Mouse (Mus musculus) left cerebral cortex, postnatal 36 days (tissue): ENCODE results near the gene Purb. TPM values are rescaled to one million over a fixed set of nuclear protein-coding genes. Genes with fewer than 3 reads are reported as not detected.
"Not testable (repeated sequence)": the region's sequence is repeated elsewhere in the genome, so short reads cannot be mapped to it uniquely, and the experiment has no call there.

Source experiments
- DNase-seq, 2 experiments: peaks; one replicate each; pipeline ENCODE4 v3.0.0; 2021 to 2022; ENCODE audit warnings: low spot score in 2 of 2, mixed read lengths in 1 of 2
- intact Hi-C: fragments of 180-260 bp; cut with DNase I; formaldehyde crosslinking; loops from one replicate; pipeline ENCODE4 v1.15.1; 2025
- microRNA-seq: library from miRNA; unstranded; fragments of <30 nt; microRNA quantifications from one replicate; pipeline ENCODE4 v1.2.0, GENCODE M21; 2022
- total RNA-seq, 2 experiments: library from RNA; stranded (reverse); gene quantifications; 2 replicates each; pipeline ENCODE4 v1.2.3; 2021

Gene Purb
- total RNA-seq, 2 experiments from 2014 or later = 283 to 295 TPM

- DNase-seq, intact Hi-C loops: not testable (repeated sequence)
Observed at GRCm38 (mm10) chr11:6448155-6448554, 27.6 kb downstream of the Purb start.

- DNase-seq = no peak
- intact Hi-C loops = no loop called here
Observed at GRCm38 (mm10) chr11:6447493-6447892, 28.2 kb downstream of the Purb start.

GRCm38 (mm10) chr11:6445951-6446350, 29.8 kb downstream of the Purb start:
- no peak for DNase-seq
- intact Hi-C loops = no loop called here

GRCm38 (mm10) chr11:6445441-6445840, 30.3 kb downstream of the Purb start:
- DNase-seq = no peak
- intact Hi-C loops = no loop called here

GRCm38 (mm10) chr11:6444077-6444853, 31.5 kb downstream of the Purb start, which contains the start of gene H2afv:
TSS of gene H2afv (minus strand) at chr11:6444443.
- peak; percentile 99 to 100 for DNase-seq
- intact Hi-C loops = no loop called here

GRCm38 (mm10) chr11:6443727-6444076, 32.0 kb downstream of the Purb start:
- no peak for DNase-seq
- intact Hi-C loops = no loop called here

DNA sequence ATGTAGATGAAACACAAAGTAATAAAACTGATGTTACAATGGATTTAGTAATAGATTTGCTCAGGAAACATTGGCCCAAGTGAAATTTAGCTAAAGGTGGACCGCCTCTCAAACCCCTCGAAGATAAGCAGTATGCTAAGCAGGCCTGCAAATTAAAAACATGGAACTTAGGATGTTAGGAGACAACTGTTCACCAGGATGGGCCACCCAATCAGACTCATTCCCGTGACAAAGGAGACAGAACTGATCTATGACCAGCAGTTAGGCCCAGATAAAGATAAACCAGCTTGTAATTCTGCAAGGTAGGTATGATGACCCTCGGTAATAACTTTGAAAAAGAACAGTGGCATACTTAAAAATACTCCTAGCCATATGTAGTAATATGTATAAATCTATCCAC, 32.6 kb downstream of the Purb start:
- DNase-seq = no peak
- intact Hi-C loops = no loop called here

DNA sequence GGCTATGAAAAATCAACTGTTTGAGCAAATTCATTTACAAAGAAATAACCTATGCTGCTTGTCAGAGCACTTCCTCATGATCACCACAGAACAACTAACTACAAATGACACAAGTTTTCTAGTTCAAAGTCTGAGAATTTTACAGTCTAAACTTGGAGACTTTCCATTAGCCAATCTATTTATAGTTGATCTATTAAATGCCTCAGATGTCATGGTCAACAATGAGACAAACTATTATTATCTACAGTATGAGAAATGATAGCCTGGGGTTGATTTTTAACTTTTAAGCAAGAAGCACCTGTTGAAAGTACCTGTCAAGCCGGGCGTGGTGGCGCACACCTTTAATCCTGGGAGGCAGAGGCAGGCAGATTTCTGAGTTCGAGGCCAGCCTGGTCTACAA, 33.2 kb downstream of the Purb start:
- DNase-seq = no peak
- intact Hi-C loops = no loop called here

GRCm38 (mm10) chr11:6440171-6440570, 35.5 kb downstream of the Purb start:
- DNase-seq = no peak
- intact Hi-C loops = no loop called here

DNA sequence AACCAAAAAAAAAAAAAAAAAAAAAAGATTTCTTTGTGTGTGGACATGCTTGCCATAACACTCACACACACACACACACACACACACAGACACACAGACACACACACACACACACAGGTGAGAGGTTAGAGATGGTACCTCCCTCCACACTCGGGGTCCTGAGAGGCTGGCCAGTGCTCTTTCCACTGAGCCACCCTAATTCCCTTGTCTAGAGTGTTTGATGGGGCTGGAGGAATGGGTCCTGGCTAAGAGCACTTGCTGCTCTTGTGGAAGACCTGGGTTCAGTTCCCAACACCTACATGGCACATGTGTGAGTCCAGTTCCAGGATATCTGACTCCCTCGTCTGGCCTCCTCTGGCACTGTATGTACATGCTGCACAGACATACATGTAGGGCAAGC, 38.0 kb downstream of the Purb start:
- no peak for DNase-seq
- intact Hi-C loops = no loop called here

GRCm38 (mm10) chr11:6436442-6436841, 39.3 kb downstream of the Purb start:
- intact Hi-C loops = no loop called here
- peak in 1 of 2 experiments; percentile 27 for DNase-seq

DNA sequence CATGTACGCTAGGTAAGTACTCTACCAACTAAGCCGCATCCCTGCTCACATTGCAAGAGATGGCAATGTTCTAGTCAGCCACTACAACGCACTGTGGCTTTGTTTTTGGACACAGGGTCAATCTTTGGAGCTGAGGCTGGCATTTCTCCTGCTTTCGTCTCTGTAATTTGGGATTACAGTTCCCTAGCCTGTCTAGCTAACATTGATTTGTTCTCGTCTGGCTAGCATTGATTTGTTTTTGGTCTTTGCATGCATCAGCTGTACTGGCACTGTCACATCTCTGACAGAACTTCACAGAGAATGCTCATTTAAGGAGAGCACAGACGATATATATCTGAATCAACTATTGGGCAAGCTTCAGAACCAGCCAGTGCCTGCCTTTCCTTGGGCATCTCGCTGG, 45.5 kb downstream of the Purb start:
- intact Hi-C loops = no loop called here
- DNase-seq = no peak

- intact Hi-C loops = no loop called here
- DNase-seq = no peak
Observed at GRCm38 (mm10) chr11:6420722-6421350, 54.9 kb downstream of the Purb start.

DNA sequence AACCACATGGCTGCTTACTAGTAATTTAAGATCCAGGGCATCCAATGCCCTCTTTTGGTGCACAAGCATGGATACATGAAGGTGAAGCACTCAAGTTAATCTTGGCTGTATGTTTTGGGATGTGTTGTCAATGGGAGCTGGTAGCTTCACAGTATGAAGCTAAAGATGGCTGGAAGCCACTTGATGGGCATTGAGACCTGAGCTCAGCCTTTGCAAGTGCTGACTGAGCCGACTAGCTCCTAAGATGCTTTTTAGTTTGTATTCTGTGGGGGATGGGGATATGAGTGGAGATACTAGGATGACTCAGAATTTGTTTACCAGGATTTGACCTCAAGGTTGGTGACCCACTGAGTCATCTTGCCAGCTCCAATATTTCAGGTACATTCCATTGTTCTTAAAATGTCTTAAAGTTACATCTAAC, 55.4 kb downstream of the Purb start:
- intact Hi-C loops = no loop called here
- DNase-seq = no peak

DNA sequence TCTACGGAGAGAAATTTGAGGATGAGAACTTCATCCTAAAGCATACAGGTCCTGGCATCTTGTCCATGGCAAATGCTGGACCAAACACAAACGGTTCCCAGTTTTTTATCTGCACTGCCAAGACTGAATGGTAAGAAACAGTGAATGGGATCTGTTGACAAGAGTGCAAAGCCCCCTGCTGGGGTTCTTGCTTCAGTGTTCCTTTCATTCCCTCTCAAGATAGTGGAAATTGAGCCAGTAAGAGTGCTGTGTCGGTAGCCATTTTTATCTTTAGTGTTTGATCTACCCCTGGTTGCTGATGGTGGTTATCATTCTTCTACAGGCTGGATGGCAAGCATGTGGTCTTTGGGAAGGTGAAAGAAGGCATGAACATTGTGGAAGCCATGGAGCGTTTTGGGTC, 56.6 kb downstream of the Purb start:
- DNase-seq, intact Hi-C loops: not testable (repeated sequence)

- DNase-seq = no peak
Observed at GRCm38 (mm10) chr11:6418751-6419150, 57.0 kb downstream of the Purb start.

More at GRCm38 (mm10) chr11:6418751-6419150, 57.0 kb downstream of the Purb start:
- intact Hi-C loops = no loop called here

Small RNA genes lying within 50 kb of the gene (microRNA-seq; reads per million reads assigned to microRNA genes)
- not detected for gene Gm22123

Other genes with a start within 250 kb of the Purb start
- 1 to 10 TPM in 1 of 2 experiments, under 1 TPM in 1; 0.72 to 1.2 TPM for gene Npc1l1, start 245.8 kb downstream of the Purb start, total RNA-seq
- gene Ddx56, start 208.1 kb downstream of the Purb start, total RNA-seq = 10 to 100 TPM; 45.8 to 46.5 TPM
- gene Tmed4, start 201.0 kb downstream of the Purb start, total RNA-seq = 10 to 100 TPM; 86.8 to 99.1 TPM
- gene Ogdh, start 184.3 kb downstream of the Purb start, total RNA-seq = 100 to 1,000 TPM; 245 to 252 TPM
- 100 to 1,000 TPM; 222 to 224 TPM for gene Zmiz2, start 86.8 kb downstream of the Purb start, total RNA-seq
- gene Ppia, start 60.5 kb downstream of the Purb start, total RNA-seq = 1,000 to 10,000 TPM; 1,722 to 2,059 TPM
- 10 to 100 TPM; 41.4 to 43.4 TPM for gene H2afv, start 31.5 kb downstream of the Purb start, total RNA-seq
- 1 to 10 TPM in 1 of 2 experiments, under 1 TPM in 1; 0.57 to 1.3 TPM for gene Myo1g, start 45.0 kb upstream of the Purb start, total RNA-seq
- 10 to 100 TPM; 56.1 to 64.1 TPM for gene Ccm2, start 71.0 kb upstream of the Purb start, total RNA-seq
- 10 to 100 TPM; 41.3 to 51.0 TPM for gene Nacad, start 130.1 kb upstream of the Purb start, total RNA-seq
- gene Tbrg4, start 150.2 kb upstream of the Purb start, total RNA-seq = 10 to 100 TPM; 48.3 to 58.7 TPM
- gene Wap, start 162.7 kb upstream of the Purb start, total RNA-seq = not detected
- gene Ramp3, start 182.6 kb upstream of the Purb start, total RNA-seq = 10 to 100 TPM; 13.6 to 26.8 TPM